Mouse (Mus musculus): ENCODE data around the gene Olfr328.

GRCm38 (mm10) chr11:58588620-58589250, 33.3 kb upstream of the Olfr328 start:
- TF ChIP-seq ELF1 (IDR thresholded peaks at IDR 0.05; ENCODE audit: low read depth, low read length) (no peak), CTCF (IDR thresholded peaks at IDR 0.05 in 2 of 3, conservative IDR thresholded peaks at IDR 0.05 in 1 of 3; ENCODE audit: control insufficient read depth in 1 of 3, insufficient read depth in 1 of 3, low read depth in 2 of 3, low read length in 3 of 3, poor library complexity in 1 of 3, severe bottlenecking in 1 of 3) (no peak), GATA1 (IDR thresholded peaks at IDR 0.05; ENCODE audit: low read depth, low read length) (no peak), MYB (IDR thresholded peaks at IDR 0.05; ENCODE audit: low read depth, low read length) (no peak), MYC (IDR thresholded peaks at IDR 0.05; ENCODE audit: low read depth, low read length) (no peak), MAZ (IDR thresholded peaks at IDR 0.05; ENCODE audit: low read depth, low read length) (no peak)
